Mouse (Mus musculus): ENCODE results near the gene Ptgr2. TPM values are rescaled to one million over a fixed set of nuclear protein-coding genes. Genes with fewer than 3 reads are reported as not detected.

Ptgr2 gene
- polyA plus RNA-seq, 1 experiment from 2014 or later: 12.9 TPM

- H3K4me3 ChIP-seq (ENCODE audit: low read depth, low read length): no peak overlapping the region
- 89% methylated on average over 7 of the region's 7 CpGs for WGBS
- H3K9me3 ChIP-seq (replicated peaks; ENCODE audit: control insufficient read depth, low read length): no peaks in the 10 kb centered on the region
- no peaks in the 10 kb centered on the region for H3K4me1 ChIP-seq (ENCODE audit: control insufficient read depth, insufficient read depth, low read length)
- ATAC-seq (replicated peaks; ENCODE audit: insufficient number of reproducible peaks, low FRiP score, low TSS enrichment, low read depth) (no peak), DNase-seq (ENCODE audit: low spot score) (no peak)
- no peak overlapping the region for H3K4me2 ChIP-seq (ENCODE audit: low read depth, low read length)
- H3K27ac ChIP-seq (replicated peaks; ENCODE audit: low read depth, low read length): no peak overlapping the region
- H3K36me3 ChIP-seq (replicated peaks; ENCODE audit: control insufficient read depth, insufficient read depth, low read depth, low read length): no peaks in the 10 kb centered on the region
- H3K27me3 ChIP-seq (ENCODE audit: control insufficient read depth, insufficient read depth, low read length): no peaks in the 10 kb centered on the region
- H3K9ac ChIP-seq (replicated peaks; ENCODE audit: low read length): no peak overlapping the region
Observed at GRCm38 (mm10) chr12:84278901-84279300, 6.1 kb upstream of the Ptgr2 start.

- peak overlapping the region; percentile 67 for H3K4me2 ChIP-seq (ENCODE audit: low read depth, low read length)
- WGBS: 81% methylated on average over 14 of the region's 14 CpGs
- H3K4me1 ChIP-seq (ENCODE audit: control insufficient read depth, insufficient read depth, low read length): no peaks in the 10 kb centered on the region
- H3K9me3 ChIP-seq (replicated peaks; ENCODE audit: control insufficient read depth, low read length): no peaks in the 10 kb centered on the region
- no peak overlapping the region for H3K27ac ChIP-seq (replicated peaks; ENCODE audit: low read depth, low read length)
- no peak for ATAC-seq (replicated peaks; ENCODE audit: insufficient number of reproducible peaks, low FRiP score, low TSS enrichment, low read depth)
- no peaks in the 10 kb centered on the region for H3K36me3 ChIP-seq (replicated peaks; ENCODE audit: control insufficient read depth, insufficient read depth, low read depth, low read length)
- H3K4me3 ChIP-seq (ENCODE audit: low read depth, low read length): no peak overlapping the region
- DNase-seq (ENCODE audit: low spot score): no peak
- H3K27me3 ChIP-seq (ENCODE audit: control insufficient read depth, insufficient read depth, low read length): no peaks in the 10 kb centered on the region
- H3K9ac ChIP-seq (replicated peaks; ENCODE audit: low read length): no peak overlapping the region; the same call in 1 of the 2 replicates
Observed at GRCm38 (mm10) chr12:84284391-84284790, 641 bp upstream of the Ptgr2 start.

GRCm38 (mm10) chr12:84285593-84285968, 549 bp downstream of the Ptgr2 start:
- DNase-seq (ENCODE audit: low spot score) (peak; percentile 8), ATAC-seq (replicated peaks; ENCODE audit: insufficient number of reproducible peaks, low FRiP score, low TSS enrichment, low read depth) (peak; percentile 14; the same call in 1 of the 2 replicates)
- WGBS: 40% methylated on average over 8 of the region's 8 CpGs
- Histone ChIP-seq H3K9ac (replicated peaks; ENCODE audit: low read length) (peak overlapping the region; percentile 51), H3K4me2 (ENCODE audit: low read depth, low read length) (peak overlapping the region; percentile 67), H3K9me3 (replicated peaks; ENCODE audit: control insufficient read depth, low read length) (no peaks in the 10 kb centered on the region), H3K36me3 (replicated peaks; ENCODE audit: control insufficient read depth, insufficient read depth, low read depth, low read length) (no peaks in the 10 kb centered on the region), H3K4me1 (ENCODE audit: control insufficient read depth, insufficient read depth, low read length) (no peaks in the 10 kb centered on the region), H3K27me3 (ENCODE audit: control insufficient read depth, insufficient read depth, low read length) (no peaks in the 10 kb centered on the region), H3K27ac (replicated peaks; ENCODE audit: low read depth, low read length) (no peak overlapping the region), H3K4me3 (ENCODE audit: low read depth, low read length) (peak overlapping the region; percentile 41)

GRCm38 (mm10) chr12:84288461-84288860, 3.4 kb downstream of the Ptgr2 start:
- H3K27ac ChIP-seq (replicated peaks; ENCODE audit: low read depth, low read length): no peak overlapping the region

GRCm38 (mm10) chr12:84297851-84298250, 12.8 kb downstream of the Ptgr2 start:
- 93% methylated on average over 6 of the region's 6 CpGs for WGBS
- no peaks in the 10 kb centered on the region for H3K4me1 ChIP-seq (ENCODE audit: control insufficient read depth, insufficient read depth, low read length)
- no peaks in the 10 kb centered on the region for H3K36me3 ChIP-seq (replicated peaks; ENCODE audit: control insufficient read depth, insufficient read depth, low read depth, low read length)
- H3K4me3 ChIP-seq (ENCODE audit: low read depth, low read length): no peak overlapping the region
- no peaks in the 10 kb centered on the region for H3K27me3 ChIP-seq (ENCODE audit: control insufficient read depth, insufficient read depth, low read length)
- H3K9me3 ChIP-seq (replicated peaks; ENCODE audit: control insufficient read depth, low read length): no peaks in the 10 kb centered on the region
- H3K27ac ChIP-seq (replicated peaks; ENCODE audit: low read depth, low read length): no peak overlapping the region
- ATAC-seq (replicated peaks; ENCODE audit: insufficient number of reproducible peaks, low FRiP score, low TSS enrichment, low read depth): no peak
- H3K9ac ChIP-seq (replicated peaks; ENCODE audit: low read length): no peak overlapping the region
- DNase-seq (ENCODE audit: low spot score): no peak
- no peak overlapping the region for H3K4me2 ChIP-seq (ENCODE audit: low read depth, low read length)

More at GRCm38 (mm10) chr12:84288461-84288860, 3.4 kb downstream of the Ptgr2 start:
- no peaks in the 10 kb centered on the region for H3K27me3 ChIP-seq (ENCODE audit: control insufficient read depth, insufficient read depth, low read length)
- H3K4me2 ChIP-seq (ENCODE audit: low read depth, low read length): no peak overlapping the region
- no peaks in the 10 kb centered on the region for H3K9me3 ChIP-seq (replicated peaks; ENCODE audit: control insufficient read depth, low read length)
- WGBS: 54% methylated on average over 3 of the region's 3 CpGs
- no peaks in the 10 kb centered on the region for H3K36me3 ChIP-seq (replicated peaks; ENCODE audit: control insufficient read depth, insufficient read depth, low read depth, low read length)
- ATAC-seq (replicated peaks; ENCODE audit: insufficient number of reproducible peaks, low FRiP score, low TSS enrichment, low read depth) (no peak), DNase-seq (ENCODE audit: low spot score) (peak; percentile 29)
- H3K4me1 ChIP-seq (ENCODE audit: control insufficient read depth, insufficient read depth, low read length): no peaks in the 10 kb centered on the region
- H3K9ac ChIP-seq (replicated peaks; ENCODE audit: low read length): no peak overlapping the region
- no peak overlapping the region for H3K4me3 ChIP-seq (ENCODE audit: low read depth, low read length)

- H3K9ac ChIP-seq (replicated peaks; ENCODE audit: low read length): no peak overlapping the region
- H3K9me3 ChIP-seq (replicated peaks; ENCODE audit: control insufficient read depth, low read length): no peaks in the 10 kb centered on the region
- H3K27me3 ChIP-seq (ENCODE audit: control insufficient read depth, insufficient read depth, low read length): no peaks in the 10 kb centered on the region
- no peaks in the 10 kb centered on the region for H3K4me1 ChIP-seq (ENCODE audit: control insufficient read depth, insufficient read depth, low read length)
- H3K27ac ChIP-seq (replicated peaks; ENCODE audit: low read depth, low read length): no peak overlapping the region
- no peak overlapping the region for H3K4me2 ChIP-seq (ENCODE audit: low read depth, low read length)
- H3K4me3 ChIP-seq (ENCODE audit: low read depth, low read length): no peak overlapping the region
- H3K36me3 ChIP-seq (replicated peaks; ENCODE audit: control insufficient read depth, insufficient read depth, low read depth, low read length): no peaks in the 10 kb centered on the region
- DNase-seq (ENCODE audit: low spot score) (no peak), ATAC-seq (replicated peaks; ENCODE audit: insufficient number of reproducible peaks, low FRiP score, low TSS enrichment, low read depth) (no peak)
- WGBS: 92% methylated on average over 2 of the region's 2 CpGs
Observed at GRCm38 (mm10) chr12:84299265-84299664, 14.2 kb downstream of the Ptgr2 start.

GRCm38 (mm10) chr12:84304101-84304500, 19.1 kb downstream of the Ptgr2 start:
- Histone ChIP-seq H3K9me3 (replicated peaks; ENCODE audit: control insufficient read depth, low read length) (no peaks in the 10 kb centered on the region), H3K4me3 (ENCODE audit: low read depth, low read length) (no peak overlapping the region), H3K9ac (replicated peaks; ENCODE audit: low read length) (no peak overlapping the region), H3K27me3 (ENCODE audit: control insufficient read depth, insufficient read depth, low read length) (no peaks in the 10 kb centered on the region), H3K4me1 (ENCODE audit: control insufficient read depth, insufficient read depth, low read length) (no peaks in the 10 kb centered on the region), H3K27ac (replicated peaks; ENCODE audit: low read depth, low read length) (no peak overlapping the region), H3K36me3 (replicated peaks; ENCODE audit: control insufficient read depth, insufficient read depth, low read depth, low read length) (no peaks in the 10 kb centered on the region), H3K4me2 (ENCODE audit: low read depth, low read length) (no peak overlapping the region)
- ATAC-seq (replicated peaks; ENCODE audit: insufficient number of reproducible peaks, low FRiP score, low TSS enrichment, low read depth) (no peak), DNase-seq (ENCODE audit: low spot score) (no peak)
- 86% methylated on average over 5 of the region's 5 CpGs for WGBS

GRCm38 (mm10) chr12:84304554-84304953, 19.5 kb downstream of the Ptgr2 start:
- 92% methylated on average over 1 of the region's 1 CpGs for WGBS
- no peaks in the 10 kb centered on the region for H3K4me1 ChIP-seq (ENCODE audit: control insufficient read depth, insufficient read depth, low read length)
- no peaks in the 10 kb centered on the region for H3K36me3 ChIP-seq (replicated peaks; ENCODE audit: control insufficient read depth, insufficient read depth, low read depth, low read length)
- ATAC-seq (replicated peaks; ENCODE audit: insufficient number of reproducible peaks, low FRiP score, low TSS enrichment, low read depth): no peak
- no peak overlapping the region for H3K4me2 ChIP-seq (ENCODE audit: low read depth, low read length)
- no peak overlapping the region for H3K9ac ChIP-seq (replicated peaks; ENCODE audit: low read length)
- no peak overlapping the region for H3K27ac ChIP-seq (replicated peaks; ENCODE audit: low read depth, low read length)
- no peaks in the 10 kb centered on the region for H3K9me3 ChIP-seq (replicated peaks; ENCODE audit: control insufficient read depth, low read length)
- H3K27me3 ChIP-seq (ENCODE audit: control insufficient read depth, insufficient read depth, low read length): no peaks in the 10 kb centered on the region
- DNase-seq (ENCODE audit: low spot score): no peak
- H3K4me3 ChIP-seq (ENCODE audit: low read depth, low read length): no peak overlapping the region
